Mouse (Mus musculus) NIH3T3 (cell line): Measurements from ENCODE around the gene Ccdc116.

Experiments used
- DNase-seq: peaks from one replicate; pipeline ENCODE4 v3.0.0-alpha.2; 2012; ENCODE audit warnings: low read depth

Gene Ccdc116

GRCm38 (mm10) chr16:17131191-17132088 is 15.6 kb downstream of the Ccdc116 start:
- DNase-seq = no peak

GRCm38 (mm10) chr16:17127292-17127691 is 19.7 kb downstream of the Ccdc116 start:
- DNase-seq = peak; percentile 78

DNA sequence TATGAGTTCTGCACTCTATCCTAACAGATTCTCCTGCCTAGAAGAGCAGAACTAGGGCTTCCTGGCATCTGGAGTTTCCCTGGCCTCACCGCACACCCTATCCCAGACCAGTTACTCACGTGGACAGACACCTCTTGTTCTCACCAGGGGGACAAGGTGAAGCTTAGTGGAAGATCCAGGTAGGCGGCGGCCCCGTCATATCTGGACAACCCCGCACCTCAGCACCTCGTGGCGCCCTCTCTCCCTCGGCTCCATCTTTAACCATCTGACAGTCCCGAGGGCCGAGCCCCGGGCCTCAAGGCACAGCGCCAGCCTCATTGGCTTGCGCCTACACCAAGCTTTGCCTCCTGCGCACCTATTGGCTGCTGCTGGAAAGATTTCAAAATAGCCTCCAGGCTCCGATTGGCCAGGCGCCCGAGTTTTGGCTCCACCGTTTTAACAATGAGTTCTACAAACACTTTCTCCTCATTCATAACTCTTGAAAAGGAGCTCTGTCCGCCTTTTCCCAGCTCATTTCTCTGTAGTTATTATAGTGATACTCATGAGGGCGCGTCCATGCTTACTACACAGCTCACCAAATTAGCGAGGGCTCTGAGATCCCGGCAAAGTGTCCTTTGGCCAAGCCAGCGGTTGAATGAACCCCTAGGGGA is 22.0 kb downstream of the Ccdc116 start, which contains the start of gene 2610318N02Rik:
Gene 2610318N02Rik (minus strand): TSS at position 297 of the 650 bp plus-strand sequence.
- DNase-seq = peak; percentile 91

DNA sequence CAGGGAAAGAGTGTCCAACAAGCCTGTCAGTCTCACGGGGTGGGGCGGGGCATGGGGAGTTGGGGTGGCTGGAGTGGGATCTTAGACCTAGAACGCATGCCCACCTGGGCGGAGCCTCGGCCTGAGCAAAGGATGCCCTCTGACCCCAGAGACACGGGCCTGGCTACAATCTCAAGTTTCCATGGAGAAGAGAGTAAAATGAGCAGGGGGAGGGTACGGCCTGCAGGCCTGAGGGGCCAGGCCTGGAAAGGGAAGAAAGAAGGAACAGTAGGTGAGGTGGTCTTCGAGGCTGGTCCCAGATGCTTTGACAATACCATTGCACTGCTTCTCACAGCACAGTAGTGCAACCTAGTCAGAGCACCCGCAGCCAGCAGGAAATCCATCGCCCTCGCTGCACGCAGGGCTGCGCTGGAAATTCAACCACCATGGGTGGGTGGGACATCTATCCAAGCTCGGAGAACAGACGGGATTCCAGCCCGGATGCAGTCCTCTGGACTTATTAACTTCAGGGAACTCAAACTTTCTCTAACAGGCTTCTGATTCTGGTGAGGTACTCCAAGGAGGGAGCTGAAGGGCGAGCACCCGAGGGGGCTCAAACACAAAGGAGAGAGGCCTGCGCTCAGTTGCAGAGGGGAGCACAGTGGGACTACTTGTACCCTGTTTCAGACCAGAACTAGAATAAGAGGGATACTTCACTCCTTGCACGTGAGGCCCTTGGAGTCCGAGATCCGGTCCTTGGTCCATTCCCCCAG is 22.7 kb downstream of the Ccdc116 start:
- DNase-seq = no peak

DNA sequence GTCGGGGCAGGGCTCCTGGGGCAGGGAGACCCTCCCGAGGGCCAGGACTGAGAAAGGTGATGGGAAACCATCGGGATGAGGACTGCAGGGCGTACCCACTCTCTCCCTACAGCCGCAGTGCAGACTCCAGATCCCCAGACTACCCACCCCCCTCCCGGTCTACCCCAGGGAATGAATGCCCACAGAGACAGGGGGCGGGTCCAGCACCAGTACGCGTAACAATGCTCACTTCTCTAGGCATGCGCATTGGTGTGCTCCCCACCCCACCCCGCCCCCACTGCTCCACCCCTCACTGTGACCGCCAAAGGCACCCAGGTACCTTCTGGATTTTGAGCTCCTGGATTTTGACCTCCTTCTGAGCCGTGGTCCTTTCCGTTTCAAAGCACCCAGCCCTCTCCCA is 25.5 kb downstream of the Ccdc116 start:
- no peak for DNase-seq

DNA sequence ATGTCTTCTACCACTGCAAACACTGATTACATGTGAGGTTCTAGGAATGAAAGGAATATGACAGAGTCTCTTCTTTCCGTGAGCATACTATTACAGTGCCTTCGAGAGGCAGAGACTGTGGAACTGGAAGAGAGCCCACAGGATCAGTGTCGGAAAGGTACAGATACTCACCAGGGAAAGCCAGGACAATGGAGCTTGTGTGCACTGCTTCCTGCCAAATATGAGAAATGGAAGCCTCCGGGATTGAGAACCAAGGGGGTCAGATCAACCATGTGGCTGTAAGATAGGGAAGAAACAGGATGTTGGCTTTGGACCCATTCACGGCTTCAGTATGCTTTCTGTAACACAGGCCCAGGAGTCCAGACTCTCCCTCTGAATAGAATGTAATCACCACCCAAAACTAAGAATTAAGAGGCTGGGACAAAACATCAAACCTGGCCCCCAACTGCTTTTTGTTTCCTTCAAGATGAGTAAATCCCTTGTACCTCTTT is 29.7 kb downstream of the Ccdc116 start:
- no peak for DNase-seq

GRCm38 (mm10) chr16:17110771-17111743 is 36.0 kb downstream of the Ccdc116 start, which contains the start of gene Ppil2:
Ppil2 (minus strand) TSS chr16:17111257.
- peak; percentile 84 for DNase-seq

- DNase-seq = peak; percentile 76
These were observed 42.4 kb downstream of the Ccdc116 start for GRCm38 (mm10) chr16:17104600-17104999.

DNA sequence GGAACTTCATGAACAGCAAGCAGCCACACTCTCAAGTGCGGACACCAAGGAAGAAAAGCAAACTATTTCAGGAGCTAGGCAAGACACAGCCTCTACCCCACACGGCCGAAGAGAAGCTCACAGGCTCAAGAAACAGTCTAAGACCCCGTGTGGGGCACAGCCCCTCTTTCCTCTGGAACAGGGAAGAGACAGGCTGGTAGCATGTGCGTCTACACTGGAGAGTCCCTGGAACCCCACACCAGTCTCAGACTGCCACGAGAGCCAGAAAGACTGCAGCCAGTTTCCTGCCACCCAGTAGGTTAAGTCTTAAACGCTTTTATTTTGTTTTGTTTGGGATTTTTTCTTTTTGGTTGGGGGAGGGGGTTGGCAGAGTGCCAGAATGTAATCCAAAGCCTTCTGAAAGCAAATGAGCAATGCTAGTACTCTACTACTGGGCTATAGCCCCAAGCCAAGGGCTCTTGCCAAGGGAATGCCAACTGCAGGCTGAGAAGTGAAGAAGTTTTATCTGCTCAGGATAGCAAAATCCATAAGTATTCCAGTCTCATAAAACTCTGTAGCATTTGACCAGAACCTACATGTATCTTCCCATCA is 44.3 kb downstream of the Ccdc116 start:
- DNase-seq = peak; percentile 77

DNA sequence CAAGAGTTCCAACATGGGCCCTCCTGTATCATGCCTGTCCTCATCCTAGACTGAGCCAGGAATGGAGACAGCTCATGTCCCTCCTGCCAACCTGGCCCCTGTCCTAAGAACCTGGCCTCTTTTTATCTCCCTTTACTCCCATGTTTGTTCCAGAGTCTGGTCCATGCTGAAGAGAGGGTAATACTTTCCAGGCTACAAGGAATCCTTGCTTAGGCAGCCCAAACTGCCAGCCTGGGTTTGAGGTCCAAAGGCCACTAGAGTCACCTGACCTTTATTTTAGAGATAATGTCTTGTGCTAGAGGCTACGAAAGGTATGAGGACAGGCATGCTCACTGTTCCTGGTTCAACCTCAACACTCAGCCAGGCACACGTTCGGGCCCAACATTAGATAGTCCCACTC is 50.1 kb downstream of the Ccdc116 start:
- no peak for DNase-seq
